Mouse (Mus musculus) stomach, postnatal 0 days (tissue): ENCODE measurements around the gene Sct.

ENCODE experiments used
- CTCF ChIP-seq: IDR thresholded peaks from 2 replicates; pipeline ENCODE4 v1.5.1; 2016; ENCODE audit warnings: antibody characterized with exemption, low read depth, mild to moderate bottlenecking, moderate library complexity
- EP300 ChIP-seq: optimal IDR thresholded peaks from 2 replicates; pipeline ENCODE3; 2016; ENCODE audit warnings: antibody characterized with exemption

GRCm38 (mm10) chr7:141270631-141271030, 8.3 kb downstream of the Sct start:
- TF ChIP-seq EP300 (no peak), CTCF (no peak)
